Mouse (Mus musculus) neutrophil, adult 5-6 weeks (primary cell): ENCODE results near the gene Jade3. TPM values are rescaled to one million over a fixed set of nuclear protein-coding genes. Genes with fewer than 3 reads are reported as not detected.
"Not testable (repeated sequence)": the region's sequence is repeated elsewhere in the genome, so short reads cannot be mapped to it uniquely, and the experiment has no call there.

Experiments
- ATAC-seq: fragments of 151-379, 151-347 bp; 2 replicates; pipeline ENCODE4 v1.8.0; 2017; ENCODE audit warnings: mild to moderate bottlenecking, moderate TSS enrichment; ENCODE audit not compliant: insufficient number of reproducible peaks, poor library complexity, low FRiP score, severe bottlenecking; ENCODE audit errors: extremely low read depth
- total RNA-seq: library from RNA; stranded (forward); fragments of 200-1000 nt; gene quantifications from 2 replicates; pipeline ENCODE4 v1.2.3, GENCODE M21; 2017

The Jade3 gene
- total RNA-seq, result 4.7 and 5.8 TPM in 2 replicates

DNA sequence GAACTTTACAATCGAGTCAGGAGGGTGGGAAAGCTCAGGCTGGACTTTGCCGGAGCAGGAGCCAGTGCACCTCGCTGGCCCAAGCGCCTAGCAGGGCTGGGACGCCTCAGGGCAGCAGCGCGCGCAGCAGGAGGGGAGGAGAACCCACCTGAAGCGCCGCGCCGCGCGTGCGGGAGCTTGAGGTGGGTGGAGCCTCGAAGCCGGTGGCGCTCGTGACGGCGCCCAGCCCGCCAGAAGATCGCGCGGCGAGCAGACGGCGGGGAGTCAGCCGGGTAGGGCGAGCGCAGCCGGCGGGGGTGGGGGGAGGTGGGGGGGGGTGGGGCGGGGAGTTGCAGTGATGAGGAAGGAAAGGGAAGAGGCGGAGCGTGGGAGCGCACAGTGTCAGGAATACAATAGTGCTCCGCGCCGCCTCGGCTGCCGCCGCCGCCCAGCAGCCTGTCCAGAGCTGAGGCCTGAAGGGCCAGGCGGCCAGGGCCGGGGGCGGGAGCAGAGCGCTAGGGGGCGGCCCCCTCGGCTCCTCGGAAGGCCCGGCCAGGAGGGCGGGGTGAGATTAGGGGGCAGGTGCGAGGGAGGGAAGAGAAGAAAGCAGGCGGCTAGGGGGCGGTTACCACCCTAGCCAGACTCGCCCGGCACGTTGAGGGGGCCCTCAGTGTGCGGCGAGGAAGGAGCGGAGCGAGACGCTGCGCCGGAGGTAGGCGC is at the start of gene Jade3:
TSS of gene Jade3 (plus strand) at position 549 of the 699 bp plus-strand sequence.
- peak; percentile 87 for ATAC-seq

DNA sequence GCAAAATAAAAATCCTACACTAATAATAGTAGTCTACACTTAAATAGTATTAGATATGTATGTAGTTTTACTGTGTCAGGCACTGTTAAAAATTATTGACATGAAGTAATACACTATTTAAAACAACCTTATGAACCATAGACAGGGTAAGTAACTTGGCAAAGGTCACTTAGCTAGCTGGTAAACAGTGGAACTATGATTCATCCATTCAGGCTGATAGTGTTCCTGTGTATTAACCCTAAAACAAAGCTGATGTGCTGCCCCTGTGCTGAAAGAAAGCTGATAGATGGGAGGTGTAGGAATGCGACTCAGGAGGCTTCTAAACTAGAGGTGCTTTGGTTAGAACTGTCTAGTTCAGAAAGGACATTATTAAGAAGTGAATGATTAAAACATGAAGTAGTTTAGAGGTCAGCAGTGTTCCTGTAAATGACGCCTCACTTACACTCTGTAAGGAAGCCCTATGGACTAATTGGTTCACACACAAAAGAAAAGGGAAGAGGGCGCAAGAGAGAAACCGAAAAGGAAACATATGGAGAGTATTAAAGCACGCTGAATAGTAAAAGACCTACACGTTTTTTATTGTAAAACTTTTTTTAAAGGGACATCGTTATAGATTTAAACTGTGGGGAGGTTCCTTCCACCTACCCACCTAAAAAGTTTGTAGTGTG is 46.0 kb upstream of the Jade3 start:
- ATAC-seq, result no peak

GRCm38 (mm10) chrX:20382260-20382659 is 43.2 kb upstream of the Jade3 start:
- ATAC-seq, result 0 out of 2 replicates have a peak, but pooled peaks have one; percentile 3

GRCm38 (mm10) chrX:20387006-20387405 is 38.5 kb upstream of the Jade3 start:
- no peak for ATAC-seq

DNA sequence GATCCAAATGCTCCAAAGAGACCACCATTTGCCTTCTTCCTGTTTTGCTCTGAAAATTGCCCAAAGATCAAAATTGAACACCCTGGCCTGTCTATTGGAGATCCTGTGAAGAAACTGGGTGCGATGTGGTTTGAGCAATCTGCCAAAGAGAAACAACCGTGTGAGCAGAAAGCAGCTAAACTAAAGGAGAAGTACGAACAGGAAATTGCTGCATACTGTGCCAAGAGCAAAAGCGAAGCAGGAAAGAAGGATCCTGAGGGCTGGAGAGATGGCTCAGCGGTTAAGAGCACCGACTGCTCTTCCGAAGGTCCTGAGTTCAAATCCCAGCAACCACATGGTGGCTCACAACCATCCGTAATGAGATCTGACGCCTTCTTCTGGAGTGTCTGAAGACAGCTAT is 33.5 kb upstream of the Jade3 start:
- not testable (repeated sequence) for ATAC-seq

DNA sequence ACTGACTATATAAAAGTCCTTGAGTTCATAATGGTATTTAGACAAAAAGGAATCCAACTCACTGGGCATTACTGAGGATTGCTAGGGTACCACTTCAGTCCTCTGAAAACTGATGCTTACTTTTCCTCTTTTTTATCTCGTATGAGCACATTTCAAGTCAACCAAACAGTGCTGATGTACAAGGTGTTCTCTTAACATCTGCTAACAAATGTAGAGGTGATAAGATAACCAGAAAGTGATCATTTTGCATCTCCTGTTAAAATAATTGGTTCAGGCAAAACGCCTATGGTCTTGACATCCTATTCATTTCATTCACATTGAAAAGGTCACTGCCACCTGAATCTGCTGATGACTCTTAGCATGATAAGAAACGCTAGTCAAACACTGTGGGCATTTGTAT is 32.5 kb upstream of the Jade3 start:
- no peak for ATAC-seq

GRCm38 (mm10) chrX:20404068-20404467 is 21.4 kb upstream of the Jade3 start:
- ATAC-seq, result 0 out of 2 replicates have a peak, but pooled peaks have one; percentile 39

DNA sequence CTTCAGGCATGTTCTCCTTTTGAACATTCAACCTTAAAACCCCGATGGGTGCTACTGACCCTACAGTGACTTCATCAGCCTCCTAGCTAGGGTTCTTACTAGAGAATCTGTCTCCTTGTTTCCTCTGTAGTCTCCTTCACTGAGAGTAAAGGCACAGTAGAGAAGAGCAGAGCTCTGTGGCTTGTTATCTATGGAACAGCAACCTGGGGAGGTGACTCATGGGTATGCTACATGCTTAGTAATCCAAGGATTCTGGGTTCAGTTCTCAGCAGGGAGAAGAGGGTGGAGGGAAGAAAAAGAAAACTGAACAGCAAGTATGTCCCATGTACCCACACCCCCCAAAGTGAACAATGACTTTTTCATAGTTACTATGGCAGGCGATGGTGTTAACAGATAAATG is 18.6 kb upstream of the Jade3 start:
- no peak for ATAC-seq

- no peak for ATAC-seq
Observed at GRCm38 (mm10) chrX:20407676-20408075, 17.8 kb upstream of the Jade3 start.

- no peak for ATAC-seq
Observed at GRCm38 (mm10) chrX:20411382-20411781, 14.1 kb upstream of the Jade3 start.

DNA sequence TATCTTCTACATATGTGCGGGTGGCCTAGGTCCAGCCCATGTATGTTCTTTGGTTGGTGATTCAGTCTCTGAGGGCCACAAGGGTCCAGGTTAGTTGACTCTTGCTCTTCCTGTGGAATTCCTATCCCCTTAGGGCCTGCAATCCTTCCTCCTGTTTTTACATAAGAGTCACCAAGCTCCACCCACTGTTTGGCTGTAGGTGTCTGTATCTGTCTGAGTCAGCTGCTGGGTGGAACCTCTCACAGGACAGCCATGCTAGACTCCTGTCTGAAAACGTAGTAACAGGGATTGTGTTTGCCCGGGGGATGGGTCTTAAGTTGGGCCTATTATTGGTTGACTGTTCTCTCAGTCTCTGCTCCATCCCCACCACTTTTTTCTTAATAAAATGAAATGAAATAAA is 13.3 kb upstream of the Jade3 start:
- ATAC-seq, result no peak

- no peak for ATAC-seq
Observed at GRCm38 (mm10) chrX:20414885-20415622, 10.4 kb upstream of the Jade3 start.

DNA sequence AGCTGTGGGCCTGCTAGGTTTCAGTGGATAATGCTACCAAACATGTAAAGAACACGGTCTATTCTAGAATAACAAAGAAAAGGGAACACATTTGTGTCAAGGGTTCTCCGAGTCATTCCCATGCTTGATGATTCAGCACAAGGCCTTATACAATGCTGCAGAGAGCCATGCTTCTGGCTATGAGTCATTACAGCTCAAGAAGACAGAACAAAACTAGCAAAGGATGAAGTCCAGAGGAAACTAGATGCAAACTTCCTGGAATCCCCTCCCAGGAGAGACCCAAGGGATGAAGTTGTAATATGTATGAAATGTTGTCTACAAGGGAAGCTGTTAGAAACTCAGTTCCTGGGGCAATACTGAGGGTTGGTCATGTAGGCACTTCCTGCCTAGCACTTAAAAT is 7.0 kb upstream of the Jade3 start:
- ATAC-seq, result no peak

- no peak for ATAC-seq
Observed at GRCm38 (mm10) chrX:20419536-20419935, 6.0 kb upstream of the Jade3 start.

GRCm38 (mm10) chrX:20425839-20426449 is 456 bp downstream of the Jade3 start:
- no peak for ATAC-seq

- ATAC-seq, result no peak
Observed at GRCm38 (mm10) chrX:20483213-20483612, 57.7 kb downstream of the Jade3 start.

DNA sequence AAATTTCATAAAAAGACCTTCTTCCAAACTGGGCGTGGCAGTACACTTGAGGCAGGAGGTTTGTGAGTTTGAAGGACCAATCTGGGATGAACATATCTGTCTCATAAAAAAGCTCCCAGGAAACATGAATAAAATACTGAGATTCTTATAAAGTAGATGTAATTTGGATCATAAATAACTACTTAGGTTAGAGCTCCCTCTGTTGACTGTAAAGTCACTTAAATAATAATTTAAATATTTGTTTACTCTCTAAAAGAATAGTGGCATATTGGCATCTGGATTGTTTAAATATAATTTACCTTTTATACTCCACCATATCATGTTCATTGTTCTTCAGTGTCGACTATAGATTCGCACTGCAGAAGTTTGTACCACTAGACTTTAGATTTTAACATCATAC is 72.2 kb downstream of the Jade3 start:
- ATAC-seq, result no peak

DNA sequence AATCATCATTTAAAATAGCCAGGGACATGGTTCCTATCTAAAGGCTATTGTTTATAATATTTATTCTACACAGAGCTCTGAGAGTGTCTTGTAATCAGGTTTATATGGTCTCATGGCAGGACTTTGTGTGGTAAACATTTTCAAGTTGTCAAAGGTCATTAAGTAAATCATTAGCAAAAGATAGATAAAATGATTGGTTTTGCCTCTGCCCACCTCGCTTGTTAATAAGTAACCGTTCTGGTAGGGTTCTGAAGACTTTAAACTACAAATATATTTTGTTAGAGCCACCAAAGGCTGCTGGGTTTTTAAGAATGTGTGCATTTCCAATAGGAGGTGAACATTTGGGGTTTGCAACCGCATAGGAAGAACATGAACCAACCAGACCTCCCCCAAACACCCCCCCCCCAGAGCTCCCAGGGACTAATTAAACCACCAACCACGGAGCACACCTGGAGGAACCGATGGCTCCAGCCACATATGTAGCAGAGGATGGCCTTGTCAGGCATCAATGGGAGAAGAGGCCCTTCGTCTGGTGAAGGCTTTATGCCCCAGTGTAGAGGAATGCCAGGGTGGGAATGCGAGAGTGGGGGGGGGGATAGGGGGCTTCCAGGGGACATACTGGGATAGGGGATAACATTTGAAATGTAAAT is 94.9 kb downstream of the Jade3 start:
- no peak for ATAC-seq

DNA sequence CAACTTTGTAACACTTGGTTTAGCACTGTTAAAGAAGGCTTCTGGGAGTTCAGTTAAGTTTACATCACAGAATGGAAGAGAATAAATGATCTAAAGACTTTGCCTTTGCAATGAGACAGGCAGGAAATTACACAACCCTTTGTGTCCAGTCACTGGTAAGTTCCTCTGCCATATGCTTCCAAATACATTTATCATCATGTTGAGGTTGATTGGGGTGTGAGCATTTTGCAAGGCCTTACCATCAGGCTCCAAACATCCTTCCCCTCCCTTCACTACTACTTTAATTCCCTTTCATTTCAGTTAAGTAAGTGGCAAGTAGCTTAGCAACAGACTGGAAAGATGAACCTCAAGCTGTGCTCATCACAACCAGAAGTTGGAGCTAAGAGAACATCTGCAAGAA is 96.1 kb downstream of the Jade3 start:
- no peak for ATAC-seq
